Mouse (Mus musculus) heart, postnatal 25 days (tissue): ENCODE measurements at regions not wholly inside any gene's neighbourhood (a gene's known extent, or its start where the extent isn't known, plus 50 kb on each side); places are given as distances from the start of the nearest gene placed in this dataset.

ENCODE experiments used
- DNase-seq: peaks from one replicate; pipeline ENCODE4 v3.0.0; 2022; ENCODE audit warnings: low spot score
- intact Hi-C: fragments of 180-260 bp; cut with DNase I; formaldehyde crosslinking; loops from one replicate; pipeline ENCODE4 v1.15.1; 2025

DNA sequence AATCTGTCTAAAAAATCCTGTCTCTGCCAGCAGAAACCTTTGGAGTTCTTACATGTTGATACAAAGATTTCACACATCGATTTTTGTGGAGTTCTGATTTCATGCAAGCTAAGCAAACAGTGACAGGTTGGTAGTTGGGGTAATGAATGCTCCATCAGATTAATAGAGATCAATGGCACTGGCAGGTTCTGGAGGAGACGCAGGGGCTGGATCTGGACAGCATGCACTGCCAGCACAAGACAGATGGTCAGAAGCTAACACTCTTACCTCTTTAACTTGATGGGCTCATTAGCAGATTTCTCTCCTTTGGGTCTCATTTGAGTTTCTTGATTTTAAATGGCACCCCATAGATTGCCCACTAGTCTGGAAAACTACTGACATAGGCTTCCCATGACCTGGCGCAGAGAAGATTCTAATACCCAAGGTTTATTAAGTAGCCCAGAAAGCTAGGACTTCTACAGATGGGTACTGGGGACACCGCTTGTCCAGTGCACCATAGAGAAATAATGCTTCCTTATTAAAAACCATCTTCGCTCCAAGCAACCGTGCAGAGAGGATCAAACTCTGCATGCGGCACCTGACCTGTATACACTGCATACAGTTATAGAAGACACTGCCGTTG lies 351.7 kb downstream of the Sorl1 start:
- intact Hi-C loops = no loop called here

DNA sequence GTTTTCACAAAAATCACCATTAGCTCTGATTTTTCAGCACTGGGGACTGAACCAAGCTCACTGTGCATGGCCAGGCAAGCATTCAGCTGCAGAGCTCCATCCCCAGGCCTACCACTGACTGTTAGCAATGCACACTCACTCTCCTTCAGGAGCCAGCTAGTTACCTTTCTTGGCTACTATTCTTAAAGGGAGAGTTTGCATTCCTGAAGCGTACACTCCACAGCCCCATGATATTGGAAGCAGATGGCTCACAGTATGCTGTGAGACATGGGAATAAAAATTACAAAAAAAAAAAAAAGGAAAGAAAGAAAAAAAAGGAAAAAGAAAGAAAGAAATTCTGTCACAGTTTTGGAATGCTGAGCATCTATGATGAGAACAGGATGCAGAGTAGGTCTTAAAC lies 352.8 kb downstream of the Sorl1 start:
- intact Hi-C loops = no loop called here
- DNase-seq = no peak

More for the DNA sequence above, 351.7 kb downstream of the Sorl1 start:
- DNase-seq = no peak

- DNase-seq = no peak
- intact Hi-C loops = no loop called here
Observed at GRCm38 (mm10) chr9:41768316-41768715, 355.8 kb downstream of the Sorl1 start.

DNA sequence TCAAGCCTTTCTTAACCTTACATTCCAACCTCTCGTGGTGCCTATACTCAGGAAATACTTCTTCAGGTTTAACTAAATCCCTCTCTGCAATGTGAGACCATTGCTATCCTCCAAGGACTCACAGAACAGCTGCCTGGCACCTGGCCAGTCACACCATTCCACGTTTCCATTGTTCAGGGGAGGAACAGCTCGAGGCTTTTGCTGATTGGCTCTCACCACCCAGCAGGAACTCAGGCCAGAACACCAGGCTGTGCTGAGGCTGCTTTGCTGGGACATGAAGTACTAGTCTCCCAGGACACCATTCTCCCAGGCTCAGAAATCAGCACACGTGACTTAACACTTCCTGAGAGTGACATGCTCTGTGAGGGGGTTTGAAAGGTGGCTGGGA lies 357.6 kb downstream of the Sorl1 start:
- intact Hi-C loops = no loop called here
- DNase-seq = peak; percentile 65

DNA sequence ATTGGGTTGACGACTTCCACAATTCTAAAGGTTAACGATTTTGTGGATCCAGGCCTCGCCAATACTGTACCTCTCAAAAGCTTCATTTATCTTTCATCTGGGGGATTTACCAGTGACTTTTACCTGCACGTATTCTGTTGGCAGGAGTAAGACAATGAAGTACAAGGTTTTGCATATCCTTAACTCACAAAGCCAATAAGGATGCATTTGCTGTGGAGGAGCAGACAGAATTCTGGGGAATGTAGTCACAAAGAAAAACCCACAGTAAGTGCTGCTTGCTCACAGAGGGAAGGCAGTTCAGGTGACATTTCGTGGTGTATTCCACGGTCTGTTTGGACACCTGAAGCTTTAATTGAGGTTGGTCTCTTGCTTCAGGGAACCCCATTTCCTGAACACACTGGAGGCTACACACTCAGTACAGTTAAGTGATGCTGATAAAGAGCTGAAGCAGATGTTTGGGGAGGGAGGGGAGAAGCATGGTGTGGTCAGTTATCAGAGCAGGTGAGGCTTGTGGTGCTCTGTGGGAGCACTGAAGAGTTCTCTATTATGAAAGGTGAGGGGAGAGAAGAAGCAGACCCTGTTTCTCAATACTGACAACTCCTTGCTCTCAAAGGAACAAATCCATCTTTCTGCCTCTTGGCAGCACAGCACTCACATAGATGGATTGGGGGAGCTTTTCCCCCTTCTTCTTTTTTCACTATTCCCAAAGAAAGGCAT lies 358.1 kb downstream of the Sorl1 start:
- no peak for DNase-seq
- intact Hi-C loops = no loop called here

- intact Hi-C loops = no loop called here
- DNase-seq = no peak
Observed at GRCm38 (mm10) chr9:41761050-41761576, 363.0 kb downstream of the Sorl1 start.

DNA sequence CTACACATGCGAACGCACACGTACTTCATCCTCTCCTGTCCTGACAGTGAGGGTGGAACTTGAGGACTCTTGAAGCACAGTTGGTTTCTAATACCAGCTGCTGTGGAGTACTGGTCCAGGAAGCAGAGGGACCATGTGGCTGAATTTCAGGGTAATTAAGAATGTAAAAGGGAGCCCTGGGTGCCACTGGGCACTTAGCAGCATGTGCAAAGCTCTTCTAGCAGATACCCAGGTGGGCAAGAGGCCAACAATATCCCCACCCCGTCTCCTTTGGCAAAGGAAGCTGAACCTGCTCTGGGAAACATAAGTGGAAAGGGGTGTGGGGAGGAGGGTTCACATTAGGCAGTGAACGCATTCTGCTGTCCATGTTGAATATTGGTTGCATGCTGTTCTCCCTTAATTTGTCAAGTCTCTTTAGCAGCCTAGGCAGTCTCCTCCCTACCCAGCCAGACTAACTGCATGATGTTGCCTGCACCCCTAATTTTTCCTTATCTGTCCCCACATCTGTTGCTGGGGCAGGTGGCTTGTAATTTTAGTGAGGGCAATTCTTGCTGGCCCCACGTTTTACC lies 369.6 kb downstream of the Sorl1 start:
- intact Hi-C loops = no loop called here
- no peak for DNase-seq

- intact Hi-C loops = no loop called here
- no peak for DNase-seq
Observed at GRCm38 (mm10) chr9:41745979-41746647, 378.0 kb downstream of the Sorl1 start.

GRCm38 (mm10) chr9:41741500-41741899 lies 382.6 kb downstream of the Sorl1 start:
- intact Hi-C loops = no loop called here
- DNase-seq = no peak

DNA sequence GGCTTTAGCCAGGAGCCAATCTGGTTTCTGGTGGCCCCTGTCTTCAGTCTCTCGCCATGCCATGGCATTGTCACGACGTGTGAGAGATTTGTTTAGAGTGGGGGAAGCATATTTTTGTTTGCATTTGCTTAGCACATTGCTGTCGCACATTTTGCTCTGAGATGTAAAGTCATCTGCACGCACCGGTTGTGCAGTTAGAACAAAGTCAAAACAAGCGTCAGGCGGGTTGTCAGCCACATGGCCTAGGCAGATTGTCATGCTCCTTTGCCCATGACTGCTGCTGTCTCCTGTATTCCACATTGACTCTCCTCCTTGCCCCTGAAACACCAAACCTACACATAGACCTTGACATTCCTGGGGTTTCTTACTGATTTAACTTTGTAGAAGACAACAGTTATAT lies 383.6 kb downstream of the Sorl1 start:
- no peak for DNase-seq
- intact Hi-C loops = no loop called here

DNA sequence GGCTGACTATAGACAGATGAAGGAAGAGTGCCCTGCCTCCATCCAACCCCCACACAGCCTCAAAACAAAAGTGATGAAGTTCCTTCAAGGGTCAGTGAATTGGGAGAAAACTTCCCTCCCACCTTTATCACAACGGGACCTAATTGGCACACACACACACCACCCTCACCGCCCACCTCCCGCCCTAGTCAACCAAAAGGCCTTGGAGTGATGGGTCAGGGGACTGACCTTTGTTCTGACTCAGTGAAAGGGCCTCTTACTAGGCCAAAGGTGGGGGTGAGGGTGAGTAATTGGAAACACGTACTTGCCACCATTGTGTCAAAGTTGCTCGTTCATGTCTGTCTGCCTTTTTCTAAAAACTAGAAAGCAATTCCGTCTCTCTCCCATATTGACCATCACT lies 386.4 kb downstream of the Sorl1 start:
- DNase-seq = no peak
- intact Hi-C loops = no loop called here

- intact Hi-C loops = no loop called here
- no peak for DNase-seq
Observed at GRCm38 (mm10) chr9:41736881-41737280, 387.2 kb downstream of the Sorl1 start.

GRCm38 (mm10) chr9:41736234-41736859 lies 387.8 kb downstream of the Sorl1 start:
- intact Hi-C loops = no loop called here
- no peak for DNase-seq

GRCm38 (mm10) chr9:41735448-41736233 lies 388.5 kb downstream of the Sorl1 start:
- intact Hi-C loops = no loop called here
- DNase-seq = peak; percentile 4

DNA sequence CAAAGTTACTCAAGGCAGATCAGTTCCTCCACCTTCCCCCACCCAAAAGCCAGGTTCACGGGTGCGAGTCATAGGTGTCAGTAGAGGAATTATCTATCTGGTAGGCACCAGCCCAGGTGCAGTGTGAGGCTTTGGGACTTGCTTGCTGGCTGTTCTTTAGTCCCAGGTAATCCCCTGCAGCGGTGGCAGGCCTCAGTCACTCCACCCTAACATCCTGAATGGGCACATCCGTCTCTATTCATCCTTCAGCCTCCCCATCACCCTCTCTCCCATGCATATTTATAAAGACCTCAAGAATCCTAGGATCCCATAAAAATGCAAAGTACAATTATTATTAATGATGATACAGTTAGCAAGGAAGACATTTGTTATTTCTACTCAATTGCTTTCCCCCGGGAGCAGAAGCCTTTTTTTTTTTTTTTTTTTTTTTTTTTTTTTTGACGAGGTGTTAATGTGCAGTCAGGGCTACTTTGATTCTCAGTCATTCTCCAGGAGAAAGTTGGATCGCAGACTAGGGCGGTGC lies 389.1 kb downstream of the Sorl1 start:
- no peak for DNase-seq
- intact Hi-C loops = no loop called here

GRCm38 (mm10) chr9:41721609-41722008 lies 402.5 kb downstream of the Sorl1 start:
- intact Hi-C loops = no loop called here
- DNase-seq = no peak

DNA sequence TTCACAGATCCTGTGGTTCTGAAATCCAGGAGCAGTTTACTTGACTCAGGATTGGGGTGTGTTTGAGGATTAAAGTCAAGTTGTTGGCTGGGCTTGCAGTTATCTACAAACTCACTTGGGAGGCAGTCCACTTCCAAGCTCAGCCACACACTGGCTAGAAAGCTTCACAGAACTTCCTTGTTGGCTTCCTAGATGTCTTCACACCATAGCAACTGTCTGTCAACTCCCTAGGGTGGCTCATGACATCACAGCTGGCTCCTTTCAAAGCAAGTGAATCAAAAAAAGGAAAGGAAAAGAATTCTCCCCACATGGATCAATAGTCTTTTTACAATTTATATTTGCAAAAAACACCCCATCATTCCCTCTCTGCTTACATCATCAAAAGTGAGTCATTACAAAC lies 408.9 kb downstream of the Sorl1 start:
- no peak for DNase-seq
- intact Hi-C loops = no loop called here

GRCm38 (mm10) chr9:41705972-41706371 lies 418.1 kb downstream of the Sorl1 start:
- intact Hi-C loops = no loop called here
- DNase-seq = no peak

DNA sequence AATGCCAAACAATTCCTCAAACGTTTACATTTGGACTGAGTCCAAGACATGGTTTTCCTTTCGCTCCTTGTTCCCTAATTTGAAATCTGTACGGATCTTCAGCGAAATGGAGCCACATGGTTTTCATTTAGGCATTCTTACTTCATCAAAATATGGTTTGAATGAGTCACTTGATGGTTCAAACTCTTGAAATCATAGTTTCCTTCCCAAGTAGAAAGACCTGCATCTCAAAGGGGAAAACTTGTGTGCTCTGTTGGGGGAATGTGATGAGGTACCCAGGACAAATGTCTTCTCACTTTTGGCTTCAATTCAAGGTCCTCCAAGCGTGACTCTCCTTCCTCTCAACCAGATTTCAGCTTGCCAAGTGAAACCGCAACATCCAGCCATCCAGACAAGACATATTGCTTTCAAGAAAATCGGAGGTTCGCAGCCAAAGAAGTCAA lies 418.6 kb downstream of the Sorl1 start:
- DNase-seq = no peak
- intact Hi-C loops = no loop called here
